Mouse (Mus musculus) embryonic facial prominence, embryonic 12.5 days (tissue): ENCODE results near the gene Gpx4. TPM values are rescaled to one million over a fixed set of nuclear protein-coding genes. Genes with fewer than 3 reads are reported as not detected.
A peak's percentile ranks its signal among the peaks of the same experiment; 100 is the strongest.
"Not testable (repeated sequence)": the region's sequence is repeated elsewhere in the genome, so short reads cannot be mapped to it uniquely, and the experiment has no call there.

ENCODE experiments used
- ATAC-seq: fragments of 200-750 bp; cut with Nextera tagmentation; 2 replicates; pipeline ENCODE4 v1.8.0; 2017; ENCODE audit not compliant: insufficient number of reproducible peaks, insufficient read depth, low FRiP score, low TSS enrichment
- H3K27ac ChIP-seq: fragments of 300-500 bp; sonication (generic); 2 replicates; pipeline ENCODE4 v1.5.1; 2016; ENCODE audit warnings: mild to moderate bottlenecking
- H3K27me3 ChIP-seq: fragments of 300-500 bp; sonication (generic); 2 replicates; pipeline ENCODE4 v1.6.1; 2016; ENCODE audit warnings: mild to moderate bottlenecking, moderate library complexity
- H3K36me3 ChIP-seq: fragments of 300-500 bp; sonication (generic); 2 replicates; pipeline ENCODE4 v1.6.1; 2016; ENCODE audit warnings: mild to moderate bottlenecking
- H3K4me1 ChIP-seq: fragments of 300-500 bp; sonication (generic); 2 replicates; pipeline ENCODE4 v1.6.1; 2016
- H3K4me2 ChIP-seq: fragments of 300-500 bp; sonication (generic); replicated peaks from 2 replicates; pipeline ENCODE4 v1.6.1; 2016; ENCODE audit warnings: mild to moderate bottlenecking, moderate library complexity
- H3K4me3 ChIP-seq: fragments of 300-500 bp; sonication (generic); 2 replicates; pipeline ENCODE4 v1.5.1; 2016; ENCODE audit warnings: mild to moderate bottlenecking
- H3K9ac ChIP-seq: fragments of 300-500 bp; sonication (generic); 2 replicates; pipeline ENCODE4 v1.6.1; 2016; ENCODE audit warnings: mild to moderate bottlenecking, moderate library complexity
- H3K9me3 ChIP-seq: fragments of 300-500 bp; sonication (generic); 2 replicates; pipeline ENCODE4 v1.6.1; 2016; ENCODE audit warnings: mild to moderate bottlenecking, moderate library complexity
- WGBS: fragments of 180-500 bp; shearing (Covaris S2); methylation state at CpG from one replicate; pipeline ENCODE4 v1.1.7; 2016; 5-methylcytosine and 5-hydroxymethylcytosine counted together
- polyA plus RNA-seq: library from polyadenylated mRNA; unstranded; fragments of >200 nt; fragmentation: Nextera tagmentation; extraction: Ambion mirVana; gene quantifications from 2 replicates; pipeline ENCODE4 v1.2.1, GENCODE M21; 2016

Gpx4 gene
- polyA plus RNA-seq, 1 experiment from 2014 or later: 475 TPM

- WGBS: 27% methylated on average over 14 of the region's 14 CpGs
- Histone ChIP-seq H3K27ac (peak overlapping the region; percentile 55; the same call in 1 of the 2 replicates), H3K4me1 (peaks cover 28% of the 10 kb centered on the region), H3K4me2 (no peak overlapping the region), H3K9me3 (no peaks in the 10 kb centered on the region), H3K4me3 (no peak overlapping the region), H3K27me3 (no peaks in the 10 kb centered on the region), H3K9ac (no peak overlapping the region), H3K36me3 (peaks cover 12% of the 10 kb centered on the region)
- no peak for ATAC-seq
Observed at GRCm38 (mm10) chr10:80051618-80052373, 4.8 kb downstream of the Gpx4 start.

GRCm38 (mm10) chr10:80052374-80052764 is 5.4 kb downstream of the Gpx4 start:
- peaks cover 28% of the 10 kb centered on the region for H3K4me1 ChIP-seq
- H3K9me3 ChIP-seq: no peaks in the 10 kb centered on the region
- H3K27me3 ChIP-seq: no peaks in the 10 kb centered on the region
- H3K27ac ChIP-seq: peak overlapping the region; percentile 55; the same call in 1 of the 2 replicates
- no peak overlapping the region for H3K9ac ChIP-seq
- H3K4me2 ChIP-seq: no peak overlapping the region
- peaks cover 18% of the 10 kb centered on the region for H3K36me3 ChIP-seq
- no peak overlapping the region for H3K4me3 ChIP-seq
- 84% methylated on average over 5 of the region's 5 CpGs for WGBS
- no peak for ATAC-seq

- H3K9ac ChIP-seq: peak overlapping the region; percentile 92
- no peaks in the 10 kb centered on the region for H3K27me3 ChIP-seq
- H3K36me3 ChIP-seq: peaks cover 27% of the 10 kb centered on the region
- H3K4me3 ChIP-seq: peak overlapping the region; percentile 74
- H3K9me3 ChIP-seq: no peaks in the 10 kb centered on the region
- H3K4me2 ChIP-seq: peak overlapping the region; percentile 81
- peak; percentile 97 for ATAC-seq
- under 1% methylated on average over 47 of the region's 47 CpGs for WGBS
- H3K4me1 ChIP-seq: peaks cover 22% of the 10 kb centered on the region
- peak overlapping the region; percentile 97 for H3K27ac ChIP-seq
Observed at GRCm38 (mm10) chr10:80053259-80053780, 6.4 kb downstream of the Gpx4 start.

- Histone ChIP-seq H3K4me3 (peak overlapping the region; percentile 74), H3K27me3 (no peaks in the 10 kb centered on the region), H3K4me1 (peaks cover 18% of the 10 kb centered on the region), H3K27ac (peak overlapping the region; percentile 97), H3K9ac (peak overlapping the region; percentile 92), H3K4me2 (peak overlapping the region; percentile 81), H3K36me3 (peaks cover 33% of the 10 kb centered on the region), H3K9me3 (no peaks in the 10 kb centered on the region)
- 2% methylated on average over 77 of the region's 77 CpGs for WGBS
- peak; percentile 24 for ATAC-seq
Observed at GRCm38 (mm10) chr10:80053831-80054815, 7.2 kb downstream of the Gpx4 start.

GRCm38 (mm10) chr10:80054911-80055310 is 7.9 kb downstream of the Gpx4 start:
- Histone ChIP-seq H3K4me1 (peaks cover 18% of the 10 kb centered on the region), H3K4me2 (peak overlapping the region; percentile 81), H3K9ac (peak overlapping the region; percentile 92), H3K36me3 (peaks cover 41% of the 10 kb centered on the region), H3K4me3 (peak overlapping the region; percentile 74)
- H3K27me3 ChIP-seq, H3K27ac ChIP-seq, H3K9me3 ChIP-seq, ATAC-seq: not testable (repeated sequence)
- WGBS: 22% methylated on average over 3 of the region's 3 CpGs

GRCm38 (mm10) chr10:80055364-80055763 is 8.4 kb downstream of the Gpx4 start:
- H3K4me1 ChIP-seq: peaks cover 18% of the 10 kb centered on the region
- H3K27ac ChIP-seq: no peak overlapping the region
- no peak for ATAC-seq
- peak overlapping the region; percentile 81 for H3K4me2 ChIP-seq
- no peaks in the 10 kb centered on the region for H3K9me3 ChIP-seq
- 76% methylated on average over 5 of the region's 5 CpGs for WGBS
- peaks cover 46% of the 10 kb centered on the region for H3K36me3 ChIP-seq
- H3K9ac ChIP-seq: peak overlapping the region; percentile 1; the same call in 1 of the 2 replicates
- peak overlapping the region; percentile 17; the same call in 1 of the 2 replicates for H3K4me3 ChIP-seq
- no peaks in the 10 kb centered on the region for H3K27me3 ChIP-seq

- WGBS: 78% methylated on average over 10 of the region's 10 CpGs
- H3K27ac ChIP-seq: no peak overlapping the region
- no peak for ATAC-seq
- no peaks in the 10 kb centered on the region for H3K27me3 ChIP-seq
- 0 out of 2 replicates have a peak overlapping the region, but pooled peaks have one; percentile 1 for H3K9ac ChIP-seq
- H3K4me1 ChIP-seq: peaks cover 18% of the 10 kb centered on the region
- no peaks in the 10 kb centered on the region for H3K9me3 ChIP-seq
- no peak overlapping the region for H3K4me3 ChIP-seq
- peaks cover 51% of the 10 kb centered on the region for H3K36me3 ChIP-seq
- no peak overlapping the region; the same call in 1 of the 2 replicates for H3K4me2 ChIP-seq
Observed at GRCm38 (mm10) chr10:80055891-80056290, 8.9 kb downstream of the Gpx4 start.

- no peak overlapping the region for H3K4me2 ChIP-seq
- H3K9ac ChIP-seq: no peak overlapping the region
- ATAC-seq: no peak
- no peaks in the 10 kb centered on the region for H3K9me3 ChIP-seq
- WGBS: 90% methylated on average over 4 of the region's 4 CpGs
- H3K4me3 ChIP-seq: no peak overlapping the region
- peaks cover 18% of the 10 kb centered on the region for H3K4me1 ChIP-seq
- no peak overlapping the region for H3K27ac ChIP-seq
- H3K27me3 ChIP-seq: no peaks in the 10 kb centered on the region
- H3K36me3 ChIP-seq: peaks cover 57% of the 10 kb centered on the region
Observed at GRCm38 (mm10) chr10:80056506-80056905, 9.5 kb downstream of the Gpx4 start.

- Histone ChIP-seq H3K4me1 (peaks cover 15% of the 10 kb centered on the region), H3K4me2 (no peak overlapping the region), H3K27ac (no peak overlapping the region), H3K27me3 (no peaks in the 10 kb centered on the region), H3K9ac (no peak overlapping the region), H3K9me3 (no peaks in the 10 kb centered on the region), H3K36me3 (peaks cover 64% of the 10 kb centered on the region), H3K4me3 (no peak overlapping the region)
- 89% methylated on average over 27 of the region's 27 CpGs for WGBS
- no peak for ATAC-seq
Observed at GRCm38 (mm10) chr10:80056976-80057682, 10.2 kb downstream of the Gpx4 start.

GRCm38 (mm10) chr10:80057683-80058326 is 10.8 kb downstream of the Gpx4 start:
- no peak for ATAC-seq
- no peak overlapping the region for H3K4me3 ChIP-seq
- H3K4me1 ChIP-seq: peaks cover 14% of the 10 kb centered on the region
- H3K27ac ChIP-seq: peak overlapping the region; percentile 17; the same call in 1 of the 2 replicates
- H3K27me3 ChIP-seq: no peaks in the 10 kb centered on the region
- H3K9me3 ChIP-seq: no peaks in the 10 kb centered on the region
- peaks cover 70% of the 10 kb centered on the region for H3K36me3 ChIP-seq
- WGBS: 76% methylated on average over 30 of the region's 30 CpGs
- H3K9ac ChIP-seq: no peak overlapping the region
- no peak overlapping the region for H3K4me2 ChIP-seq
